Mouse (Mus musculus) testis, adult 2 months (tissue): ENCODE data around the gene Wdfy2. TPM values are rescaled to one million over a fixed set of nuclear protein-coding genes. Genes with fewer than 3 reads are reported as not detected.

Experiments
- H3K27ac ChIP-seq: fragments of 200-500 bp; 2 replicates; pipeline ENCODE4 v1.5.1; 2012; ENCODE audit warnings: low read depth, low read length; ENCODE audit not compliant: control insufficient read depth, insufficient read depth
- H3K27me3 ChIP-seq: fragments of 200-500 bp; 2 replicates; pipeline ENCODE4 v1.6.1; 2012; ENCODE audit warnings: mild to moderate bottlenecking, low read length, moderate library complexity; ENCODE audit not compliant: control insufficient read depth, insufficient read depth
- H3K36me3 ChIP-seq: fragments of 200-500 bp; 2 replicates; pipeline ENCODE4 v1.6.1; 2012; ENCODE audit warnings: mild to moderate bottlenecking, low read length; ENCODE audit not compliant: control insufficient read depth, insufficient read depth
- H3K4me1 ChIP-seq: fragments of 200-500 bp; 2 replicates; pipeline ENCODE4 v1.6.1; 2012; ENCODE audit warnings: low read length; ENCODE audit not compliant: control insufficient read depth, insufficient read depth
- H3K4me3 ChIP-seq: fragments of 200-500 bp; 2 replicates; pipeline ENCODE4 v1.5.1; 2012; ENCODE audit warnings: low read depth, mild to moderate bottlenecking, low read length, moderate library complexity, mixed read lengths; ENCODE audit not compliant: control insufficient read depth
- CTCF ChIP-seq: fragments of 200-500 bp; IDR thresholded peaks from 2 replicates; pipeline ENCODE4 v1.5.1; 2012; ENCODE audit warnings: low read depth, mild to moderate bottlenecking, inconsistent platforms, low read length, moderate library complexity; ENCODE audit not compliant: control insufficient read depth, insufficient read depth, insufficient replicate concordance
- POLR2A ChIP-seq: fragments of 200-500 bp; IDR thresholded peaks from 2 replicates; pipeline ENCODE4 v1.6.1; 2012; ENCODE audit warnings: low read depth, mild to moderate bottlenecking, inconsistent platforms, low read length, moderate library complexity; ENCODE audit not compliant: control insufficient read depth
- polyA plus RNA-seq: library from polyadenylated mRNA; depleted of rRNA; stranded (reverse); fragments of >200 nt; gene quantifications from 2 replicates; pipeline ENCODE4 v1.2.3, GENCODE M21; 2012

Gene Wdfy2
- polyA plus RNA-seq, 1 experiment, result 4.1 TPM

GRCm38 (mm10) chr14:62870238-62870638 lies 32.8 kb downstream of the Wdfy2 start:
- H3K27ac ChIP-seq, result no peak overlapping the region
- no peaks in the 10 kb centered on the region for H3K27me3 ChIP-seq
- H3K4me3 ChIP-seq, result no peak overlapping the region
- H3K36me3 ChIP-seq, result no peaks in the 10 kb centered on the region
- TF ChIP-seq CTCF (no peak), POLR2A (no peak)
- H3K4me1 ChIP-seq, result no peaks in the 10 kb centered on the region

GRCm38 (mm10) chr14:62871431-62871830 lies 34.0 kb downstream of the Wdfy2 start:
- Histone ChIP-seq H3K27ac (no peak overlapping the region), H3K4me1 (no peaks in the 10 kb centered on the region), H3K27me3 (no peaks in the 10 kb centered on the region), H3K4me3 (no peak overlapping the region), H3K36me3 (no peaks in the 10 kb centered on the region)
- TF ChIP-seq CTCF (no peak), POLR2A (no peak)

- no peaks in the 10 kb centered on the region for H3K4me1 ChIP-seq
- TF ChIP-seq CTCF (no peak), POLR2A (no peak)
- H3K27me3 ChIP-seq, result no peaks in the 10 kb centered on the region
- H3K36me3 ChIP-seq, result no peaks in the 10 kb centered on the region
- H3K4me3 ChIP-seq, result no peak overlapping the region
- no peak overlapping the region for H3K27ac ChIP-seq
Measured at GRCm38 (mm10) chr14:62871932-62872331, 34.5 kb downstream of the Wdfy2 start.

GRCm38 (mm10) chr14:62873820-62874219 lies 36.3 kb downstream of the Wdfy2 start:
- TF ChIP-seq POLR2A (no peak), CTCF (no peak)
- no peaks in the 10 kb centered on the region for H3K27me3 ChIP-seq
- H3K27ac ChIP-seq, result no peak overlapping the region
- H3K36me3 ChIP-seq, result no peaks in the 10 kb centered on the region
- H3K4me1 ChIP-seq, result no peaks in the 10 kb centered on the region; the same call in 1 of the 2 replicates
- H3K4me3 ChIP-seq, result no peak overlapping the region

GRCm38 (mm10) chr14:62874348-62874747 lies 36.9 kb downstream of the Wdfy2 start:
- Histone ChIP-seq H3K27me3 (no peaks in the 10 kb centered on the region), H3K27ac (no peak overlapping the region), H3K4me1 (no peaks in the 10 kb centered on the region; the same call in 1 of the 2 replicates), H3K4me3 (no peak overlapping the region), H3K36me3 (no peaks in the 10 kb centered on the region)
- no peak for TF ChIP-seq POLR2A
- TF ChIP-seq CTCF, result no peak

GRCm38 (mm10) chr14:62878076-62878475 lies 40.6 kb downstream of the Wdfy2 start:
- no peak overlapping the region for H3K27ac ChIP-seq
- no peaks in the 10 kb centered on the region for H3K27me3 ChIP-seq
- TF ChIP-seq CTCF, result no peak
- no peak for TF ChIP-seq POLR2A
- H3K36me3 ChIP-seq, result no peaks in the 10 kb centered on the region
- no peaks in the 10 kb centered on the region; the same call in 1 of the 2 replicates for H3K4me1 ChIP-seq
- no peak overlapping the region for H3K4me3 ChIP-seq

- no peaks in the 10 kb centered on the region for H3K36me3 ChIP-seq
- H3K27me3 ChIP-seq, result no peaks in the 10 kb centered on the region
- TF ChIP-seq POLR2A (no peak), CTCF (no peak)
- no peaks in the 10 kb centered on the region; the same call in 1 of the 2 replicates for H3K4me1 ChIP-seq
- no peak overlapping the region for H3K4me3 ChIP-seq
- H3K27ac ChIP-seq, result no peak overlapping the region
Measured at GRCm38 (mm10) chr14:62878634-62879430, 41.4 kb downstream of the Wdfy2 start.

- H3K36me3 ChIP-seq, result no peaks in the 10 kb centered on the region
- H3K27me3 ChIP-seq, result no peaks in the 10 kb centered on the region
- no peak overlapping the region for H3K4me3 ChIP-seq
- TF ChIP-seq CTCF (peak; percentile 17; the same call in 1 of the 2 replicates), POLR2A (no peak)
- no peaks in the 10 kb centered on the region; the same call in none of the 2 replicates for H3K4me1 ChIP-seq
- peak overlapping the region; percentile 13; the same call in 1 of the 2 replicates for H3K27ac ChIP-seq
Measured at GRCm38 (mm10) chr14:62879497-62879896, 42.0 kb downstream of the Wdfy2 start.
